ENCODE assay signal across 10 mouse cellular contexts in the genomic region with DNA sequence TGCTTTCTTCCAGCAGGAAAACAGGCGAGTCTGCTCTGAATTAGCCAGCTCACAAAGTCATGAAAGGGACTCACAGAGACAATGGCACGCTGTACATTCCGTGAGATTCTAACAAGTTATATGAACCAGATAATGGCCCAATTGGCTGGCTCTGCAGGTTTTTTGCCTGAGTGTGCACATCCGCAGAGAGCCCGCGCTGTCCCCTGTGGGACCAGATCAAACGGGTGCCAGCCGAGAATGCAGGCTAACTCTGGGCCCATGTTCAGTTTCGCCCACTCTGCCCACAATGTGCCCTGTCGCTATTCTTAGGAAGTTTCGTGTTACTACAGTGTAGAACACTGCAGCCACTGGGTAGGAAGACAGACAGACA.
DNase-seq lines count a peak whose midpoint lies in the region; ATAC-seq lines count a peak whose summit lies in the region.
"Had no signal": no experiment of that assay in that cellular context is flagged by ENCODE, and none has a peak within 500 bp of the region (broad histone marks: within the 10 kb centered on the region; RNA-seq: fewer than 3 reads in every experiment).

No protein-coding gene starts in this region.

- WGBS in forebrain, embryonic 16.5 days, result 8% methylated on average over 11 of the region's 11 CpGs
- WGBS in midbrain, embryonic 10.5 days, result 65% methylated on average over 11 of the region's 11 CpGs

- no peaks in the 10 kb centered on the region for H3K27me3 ChIP-seq in forebrain, embryonic 16.5 days (replicated peaks; ENCODE audit: control insufficient read depth, insufficient read depth, low read length)
- 0 out of 2 replicates have a peak, but pooled peaks cover 5% of the 10 kb centered on the region for H3K27me3 ChIP-seq in midbrain, embryonic 10.5 days (ENCODE audit: low read depth, poor library complexity, severe bottlenecking)
- H3K27me3 ChIP-seq in splenic B cell, adult 2 months (ENCODE audit: control insufficient read depth, insufficient read depth, low read length, poor library complexity, severe bottlenecking), result no peaks in the 10 kb centered on the region

- H3K9ac ChIP-seq in forebrain, embryonic 16.5 days (replicated peaks; ENCODE audit: low read depth, low read length), result no peak overlapping the region
- H3K9ac ChIP-seq: heart, embryonic 13.5 days had no signal

- peak overlapping the region; percentile 25 for H3K4me2 ChIP-seq in forebrain, embryonic 16.5 days (ENCODE audit: low read length)
- H3K4me2 ChIP-seq: heart, embryonic 13.5 days had no signal

- no peaks in the 10 kb centered on the region for H3K36me3 ChIP-seq in forebrain, embryonic 16.5 days (ENCODE audit: control insufficient read depth, insufficient read depth)
- no peaks in the 10 kb centered on the region for H3K36me3 ChIP-seq in midbrain, embryonic 10.5 days
- no peaks in the 10 kb centered on the region; the same call in 1 of the 2 replicates for H3K36me3 ChIP-seq in splenic B cell, adult 2 months (ENCODE audit: control insufficient read depth, insufficient read depth, low read length, poor library complexity, severe bottlenecking)
- H3K36me3 ChIP-seq: heart, embryonic 13.5 days had no signal

- DNase-seq in spleen, adult 18-20 months, result peak; percentile 31 to 36
- no peak for DNase-seq in spleen, postnatal 14 days (ENCODE audit: low spot score in 2 of 2)
- DNase-seq in midbrain, embryonic 10.5 days (ENCODE audit: low spot score), result no peak
- peak; percentile 40 for DNase-seq in splenic B cell, adult 2 months (ENCODE audit: low read depth, low spot score)
- DNase-seq in right cerebral cortex, postnatal 25 days, result no peak
- DNase-seq in gastrocnemius, postnatal 10 days, result no peak
- DNase-seq: lung, postnatal 14 days; right cerebral cortex, adult 18-20 months had no signal

- H3K27ac ChIP-seq in forebrain, embryonic 16.5 days (ENCODE audit: low read length), result 0 out of 2 replicates have a peak overlapping the region, but pooled peaks have one; percentile 48
- peak overlapping the region; percentile 85 for H3K27ac ChIP-seq in midbrain, embryonic 10.5 days (replicated peaks)
- H3K27ac ChIP-seq: heart, embryonic 13.5 days had no signal

- H3K4me1 ChIP-seq in forebrain, embryonic 16.5 days (replicated peaks; ENCODE audit: control insufficient read depth, insufficient read depth, low read length), result peaks cover 36% of the 10 kb centered on the region
- H3K4me1 ChIP-seq in midbrain, embryonic 10.5 days, result peaks cover 82% of the 10 kb centered on the region

- H3K4me3 ChIP-seq in forebrain, embryonic 16.5 days (replicated peaks; ENCODE audit: low read length), result no peak overlapping the region
- peak overlapping the region; percentile 23; the same call in 1 of the 2 replicates for H3K4me3 ChIP-seq in midbrain, embryonic 10.5 days
- H3K4me3 ChIP-seq: heart, embryonic 13.5 days had no signal

- H3K9me3 ChIP-seq in forebrain, embryonic 16.5 days (ENCODE audit: control insufficient read depth, low read length), result no peaks in the 10 kb centered on the region
- H3K9me3 ChIP-seq in midbrain, embryonic 10.5 days (replicated peaks), result no peaks in the 10 kb centered on the region
- H3K9me3 ChIP-seq: heart, embryonic 13.5 days had no signal

- ATAC-seq in forebrain, embryonic 16.5 days, result peak; percentile 27

Comparison
In these comparisons a context has a peak if more than half of its experiments do, and no peak if none do; other contexts are left out.
1. DNase-seq: peak in spleen, adult 18-20 months (2 of 2) and splenic B cell, adult 2 months (single experiment); none in spleen, postnatal 14 days (0 of 2), midbrain, embryonic 10.5 days (single experiment), right cerebral cortex, postnatal 25 days (single experiment) and gastrocnemius, postnatal 10 days (single experiment).